Mouse (Mus musculus): ENCODE results near the gene Max. TPM values are rescaled to one million over a fixed set of nuclear protein-coding genes. Genes with fewer than 3 reads are reported as not detected.

Gene Max
- polyA plus RNA-seq, 1 experiment from 2014 or later, result 11.6 TPM

GRCm38 (mm10) chr12:76887941-76888340 is 74.1 kb downstream of the Max start:
- Histone ChIP-seq H3K4me2 (ENCODE audit: low read depth, low read length) (no peak overlapping the region), H3K9ac (ENCODE audit: low read length) (no peak overlapping the region), H3K9me3 (replicated peaks; ENCODE audit: control insufficient read depth, low read length) (no peaks in the 10 kb centered on the region), H3K4me1 (ENCODE audit: control insufficient read depth, insufficient read depth, low read length) (peaks cover 19% of the 10 kb centered on the region), H3K36me3 (ENCODE audit: control insufficient read depth, insufficient read depth) (peaks cover 8% of the 10 kb centered on the region), H3K4me3 (ENCODE audit: low read length) (no peak overlapping the region), H3K27ac (ENCODE audit: low read length) (no peak overlapping the region), H3K27me3 (ENCODE audit: control insufficient read depth, insufficient read depth, low read length) (no peaks in the 10 kb centered on the region)
- WGBS, result 67% methylated on average over 12 of the region's 12 CpGs
- ATAC-seq (replicated peaks; ENCODE audit: extremely low read depth, insufficient read depth, low FRiP score), result no peak

Other genes with a start within 250 kb of the Max start
- gene Churc1, start 196.7 kb downstream of the Max start, polyA plus RNA-seq (2015; fragmentation: Nextera tagmentation; extraction: Ambion mirVana), result 199 and 218 TPM in 2 replicates
- 24.4 and 26.0 TPM in 2 replicates for gene Fntb, start 196.6 kb downstream of the Max start, polyA plus RNA-seq (2015; fragmentation: Nextera tagmentation; extraction: Ambion mirVana)
- gene Gpx2, start 166.6 kb downstream of the Max start, polyA plus RNA-seq (2015; fragmentation: Nextera tagmentation; extraction: Ambion mirVana), result 0.50 and 0.66 TPM in 2 replicates
- gene Rab15, start 139.3 kb downstream of the Max start, polyA plus RNA-seq (2015; fragmentation: Nextera tagmentation; extraction: Ambion mirVana), result 8.7 and 8.8 TPM in 2 replicates